19 mouse cellular contexts compared by ENCODE assay signal in the genomic region with DNA sequence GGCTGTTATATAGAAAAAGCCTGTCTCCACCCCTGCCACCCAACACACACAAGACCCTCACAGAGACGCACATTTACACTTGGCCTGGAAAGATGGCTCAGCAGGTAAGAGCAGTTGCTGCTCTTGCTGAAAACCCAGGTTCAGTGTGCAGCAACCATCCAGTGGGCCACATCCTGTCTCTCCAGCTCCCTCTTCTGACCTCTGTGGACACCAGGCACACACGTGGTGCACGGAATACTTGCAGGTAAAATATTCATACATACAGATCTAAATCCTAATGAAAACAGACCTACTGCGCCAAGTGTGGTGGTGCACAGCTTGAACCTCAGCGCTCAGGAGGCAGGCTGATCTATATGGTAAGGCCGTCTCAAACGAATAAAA. TPM values are rescaled to one million over a fixed set of nuclear protein-coding genes. Genes with fewer than 3 reads are reported as not detected.
DNase-seq lines count a peak whose midpoint lies in the region; TF ChIP-seq lines count a peak whose summit lies in the region.
"Had no signal": no experiment of that assay in that cellular context is flagged by ENCODE, and none has a peak within 500 bp of the region (broad histone marks: within the 10 kb centered on the region; RNA-seq: fewer than 3 reads in every experiment).

No protein-coding gene starts in this region.

- 86% methylated on average over 7 of the region's 7 CpGs for WGBS in heart, adult 2 months
- WGBS in lung, adult 2 months = 83% methylated on average over 7 of the region's 7 CpGs

- no peak for DNase-seq in heart, adult 2 months
- DNase-seq in heart, adult 8-10 months (ENCODE audit: low spot score) = no peak
- DNase-seq in lung, adult 2 months = no peak
- DNase-seq in lung, postnatal 4 days = no peak
- DNase-seq in CD4-positive, CD25-positive, alpha-beta regulatory T cell, adult 2 months (ENCODE audit: low read depth, low spot score) = peak; percentile 69
- DNase-seq in right cerebral cortex, postnatal 36 days (ENCODE audit: low spot score in 2 of 2) = no peak
- DNase-seq in cerebellum, postnatal 4 days (ENCODE audit: low spot score in 2 of 2) = no peak
- DNase-seq: cerebellum, postnatal 36 days; heart, adult 11 months; lung, postnatal 36 days; thymus, postnatal 4 days had no signal

- TF ChIP-seq EP300 in heart, adult 2 months (IDR thresholded peaks at IDR 0.05; ENCODE audit: insufficient read depth, low read depth, low read length) = no peak

- no peaks in the 10 kb centered on the region; the same call in 1 of the 2 replicates for H3K4me1 ChIP-seq in heart, adult 2 months (ENCODE audit: control insufficient read depth, insufficient read depth, low read length)
- H3K4me1 ChIP-seq in lung, adult 2 months (ENCODE audit: control insufficient read depth, insufficient read depth, low read length) = no peaks in the 10 kb centered on the region
- H3K4me1 ChIP-seq in embryonic fibroblast, embryonic 13.5 days (ENCODE audit: control insufficient read depth, insufficient read depth, low read length) = no peaks in the 10 kb centered on the region
- H3K4me1 ChIP-seq: forebrain, embryonic 15.5 days; heart, embryonic 15.5 days; kidney, embryonic 15.5 days; liver, embryonic 15.5 days; midbrain, embryonic 12.5 days had no signal

- no peaks in the 10 kb centered on the region for H3K27me3 ChIP-seq in heart, adult 2 months (ENCODE audit: control insufficient read depth, insufficient read depth, low read length)
- H3K27me3 ChIP-seq: forebrain, embryonic 15.5 days; heart, embryonic 15.5 days; kidney, embryonic 15.5 days; liver, embryonic 15.5 days; midbrain, embryonic 12.5 days had no signal

- TF ChIP-seq CTCF in heart, adult 2 months (IDR thresholded peaks at IDR 0.05) = peak; percentile 57
- TF ChIP-seq CTCF in lung, adult 2 months (IDR thresholded peaks at IDR 0.05; ENCODE audit: insufficient read depth, low read length) = peak; percentile 23; the same call in 1 of the 2 replicates
- peak; percentile 9; the same call in 1 of the 2 replicates for TF ChIP-seq CTCF in embryonic fibroblast, embryonic 13.5 days (IDR thresholded peaks at IDR 0.05; ENCODE audit: borderline replicate concordance, insufficient read depth, low read length)

- TF ChIP-seq POLR2A in heart, adult 2 months (IDR thresholded peaks at IDR 0.05; ENCODE audit: insufficient read depth, low read depth, low read length) = no peak
- TF ChIP-seq POLR2A in lung, adult 2 months (IDR thresholded peaks at IDR 0.05; ENCODE audit: borderline replicate concordance, extremely low read depth, low read depth, low read length) = no peak
- no peak for TF ChIP-seq POLR2A in embryonic fibroblast, embryonic 13.5 days (IDR thresholded peaks at IDR 0.05; ENCODE audit: low read depth, low read length)

- H3K79me2 ChIP-seq in heart, adult 2 months (replicated peaks; ENCODE audit: control insufficient read depth, insufficient read depth, low read length) = no peaks in the 10 kb centered on the region

- no peaks in the 10 kb centered on the region for H3K36me3 ChIP-seq in heart, adult 2 months (ENCODE audit: control insufficient read depth, insufficient read depth, low read length)

- no peak overlapping the region; the same call in 1 of the 2 replicates for H3K27ac ChIP-seq in heart, adult 2 months
- no peak overlapping the region for H3K27ac ChIP-seq in embryonic fibroblast, embryonic 13.5 days (ENCODE audit: insufficient read depth, low read length)
- H3K27ac ChIP-seq: forebrain, embryonic 15.5 days; heart, embryonic 15.5 days; hindbrain, postnatal 0 days; kidney, embryonic 15.5 days; liver, embryonic 15.5 days; midbrain, embryonic 12.5 days had no signal

- H3K4me3 ChIP-seq in heart, adult 2 months = no peak overlapping the region
- no peak overlapping the region for H3K4me3 ChIP-seq in lung, adult 2 months (replicated peaks; ENCODE audit: extremely low read depth, low read depth, low read length)
- H3K4me3 ChIP-seq in embryonic fibroblast, embryonic 13.5 days (ENCODE audit: insufficient read depth, low read length) = no peak overlapping the region
- H3K4me3 ChIP-seq: forebrain, embryonic 15.5 days; heart, embryonic 15.5 days; kidney, embryonic 15.5 days; liver, embryonic 15.5 days; midbrain, embryonic 12.5 days; myocyte had no signal

- intact Hi-C loops in heart, adult 2 months (cut with DNase I) = loop anchor here (5.0 kb wide), 1 partner anchor 184 kb away; no protein-coding TSS in a partner anchor

- no peak overlapping the region for H3K9ac ChIP-seq in heart, adult 2 months (ENCODE audit: low read depth, low read length)
- H3K9ac ChIP-seq: forebrain, embryonic 15.5 days; heart, embryonic 15.5 days; kidney, embryonic 15.5 days; liver, embryonic 15.5 days; midbrain, embryonic 12.5 days had no signal

RNA-seq across cellular contexts. Expression of gene Cyth1, which starts 18.3 kb away (rescaled TPM):
- total RNA-seq in heart, adult 2 months (2021) = 10 to 100 TPM; 54.1 to 56.0 TPM
- 30.7 and 39.6 TPM in 2 replicates for polyA plus RNA-seq in heart, adult 2 months (2012; rRNA removed)
- 10 to 100 TPM; 34.5 to 56.9 (median 50.9) TPM for total RNA-seq in heart, adult 8-10 months (2022)
- polyA plus RNA-seq in lung, adult 2 months (2012; rRNA removed) = 23.1 and 24.0 TPM in 2 replicates
- polyA plus RNA-seq in embryonic fibroblast, embryonic 13.5 days (2011; ENCODE audit: insufficient read length, low read depth, missing spikeins) = 11.8 and 12.6 TPM in 2 replicates

RNA-seq across cellular contexts. Expression of gene Usp36, which starts 23.4 kb away (rescaled TPM):
- 10 to 100 TPM; 13.1 to 15.5 TPM for total RNA-seq in heart, adult 2 months (2021)
- 10.3 and 14.6 TPM in 2 replicates for polyA plus RNA-seq in heart, adult 2 months (2012; rRNA removed)
- total RNA-seq in heart, adult 8-10 months (2022) = 10 to 100 TPM; 13.2 to 14.5 (median 13.9) TPM
- 18.2 and 19.0 TPM in 2 replicates for polyA plus RNA-seq in lung, adult 2 months (2012; rRNA removed)
- polyA plus RNA-seq in embryonic fibroblast, embryonic 13.5 days (2011; ENCODE audit: insufficient read length, low read depth, missing spikeins) = 19.4 and 21.6 TPM in 2 replicates
